Mouse (Mus musculus): ENCODE measurements around the gene Commd7.

DNA sequence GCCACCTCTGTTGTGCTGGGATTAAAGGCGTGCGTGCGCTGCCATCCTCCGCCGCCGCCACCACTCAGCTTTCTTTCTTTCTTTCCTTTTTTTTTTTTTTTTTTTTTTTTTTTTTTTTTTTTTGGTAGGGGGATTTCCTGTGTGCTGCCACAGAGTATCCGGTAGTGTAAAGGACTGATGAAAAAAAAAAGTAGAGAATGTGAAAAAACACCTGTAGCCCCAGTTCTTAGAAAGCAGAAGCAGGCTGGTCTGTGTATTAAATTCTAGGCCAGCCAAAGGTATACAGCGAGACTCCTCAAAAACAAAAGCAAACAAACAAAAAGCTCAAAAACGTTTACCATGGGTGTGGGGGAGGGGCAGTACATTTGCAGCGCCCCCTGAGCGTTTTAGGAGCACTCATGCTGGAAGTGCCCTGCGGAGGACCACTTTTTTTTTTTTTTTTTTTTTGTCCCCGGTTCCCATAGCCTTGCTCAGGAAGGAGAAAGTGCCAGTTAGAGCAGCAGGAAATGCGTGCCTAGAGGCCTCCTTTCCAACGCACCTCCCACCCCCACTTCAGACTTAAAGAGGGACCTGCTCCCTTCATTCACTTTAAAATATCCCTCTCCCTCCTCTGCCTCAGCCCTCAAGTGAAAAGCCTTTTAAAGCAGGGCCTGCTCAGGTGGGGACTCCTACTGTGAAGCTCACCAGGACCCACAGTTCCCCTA lies 6.5 kb upstream of the Commd7 start:
- TF ChIP-seq TCF12 (IDR thresholded peaks at IDR 0.05; ENCODE audit: insufficient read depth, poor library complexity, severe bottlenecking) = no peak
- TF ChIP-seq MYOD1 (IDR thresholded peaks at IDR 0.05; ENCODE audit: control insufficient read depth in 1 of 3, insufficient read length in 2 of 3, low read depth in 2 of 3) = no peak
- TF ChIP-seq REST (IDR thresholded peaks at IDR 0.05; ENCODE audit: insufficient read depth, insufficient read length) = no peak

Data from myocyte (in vitro differentiated cells).